Mouse (Mus musculus) ES-E14 (cell line): ENCODE data around the gene Nr2f6.

Experiments
- MAFK ChIP-seq: IDR thresholded peaks from 2 replicates; pipeline ENCODE4 v1.6.1; 2014; ENCODE audit warnings: mild to moderate bottlenecking, low read depth, low read length, inconsistent platforms; ENCODE audit not compliant: insufficient read depth
- ZNF384 ChIP-seq: IDR thresholded peaks from 2 replicates; pipeline ENCODE4 v1.6.1; 2012; ENCODE audit warnings: low read depth, low read length, inconsistent platforms

DNA sequence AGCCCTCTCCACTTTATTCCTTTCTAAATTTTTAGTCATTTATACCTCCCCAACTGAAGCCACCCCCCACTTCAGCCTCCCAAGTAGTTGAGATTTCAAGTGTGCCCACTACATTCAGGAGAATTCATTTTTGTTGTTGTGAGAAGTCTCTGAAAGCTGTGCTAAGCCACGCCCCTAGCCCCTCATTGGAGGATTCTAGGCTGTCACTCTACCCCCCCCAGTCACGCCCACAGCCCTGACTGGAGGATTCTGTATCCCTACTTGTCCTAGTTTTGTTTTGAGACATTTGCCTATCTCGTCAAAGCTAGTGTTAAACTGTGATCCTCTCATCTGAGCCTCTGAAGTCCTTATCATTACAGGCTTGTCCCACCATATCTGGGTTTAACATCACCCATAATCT, 11.1 kb upstream of the Nr2f6 start:
- TF ChIP-seq ZNF384 (no peak), MAFK (no peak)
